Mouse (Mus musculus) myocyte (in vitro differentiated cells): ENCODE results near the gene D6Ertd527e. TPM values are rescaled to one million over a fixed set of nuclear protein-coding genes. Genes with fewer than 3 reads are reported as not detected.

Experiments used
- H3K27me3 ChIP-seq: one replicate; pipeline ENCODE4 v1.6.1; 2011; ENCODE audit not compliant: control insufficient read depth, insufficient read depth, insufficient read length
- H3K36me3 ChIP-seq: one replicate; pipeline ENCODE4 v1.6.1; 2011; ENCODE audit not compliant: control insufficient read depth, insufficient read depth
- H3K4me2 ChIP-seq: one replicate; pipeline ENCODE4 v1.6.1; 2011; ENCODE audit warnings: low read depth, control low read depth
- H3K4me3 ChIP-seq: one replicate; pipeline ENCODE4 v1.5.1; 2011; ENCODE audit warnings: mild to moderate bottlenecking, control low read depth, moderate library complexity
- H3K79me2 ChIP-seq: one replicate; pipeline ENCODE4 v1.6.1; 2011; ENCODE audit not compliant: control insufficient read depth, insufficient read depth
- H3ac ChIP-seq: one replicate; pipeline ENCODE4 v1.6.1; 2011; ENCODE audit not compliant: control insufficient read depth, insufficient read length
- CEBPB ChIP-seq: IDR thresholded peaks from 2 replicates; pipeline ENCODE4 v1.6.1; 2011; ENCODE audit warnings: mild to moderate bottlenecking, moderate library complexity; ENCODE audit not compliant: poor library complexity, insufficient read depth, severe bottlenecking
- E2F4 ChIP-seq: IDR thresholded peaks from one replicate; pipeline ENCODE4 v1.6.1; 2011; ENCODE audit warnings: mild to moderate bottlenecking, control low read depth, moderate library complexity; ENCODE audit not compliant: insufficient read depth
- MAX ChIP-seq: IDR thresholded peaks from one replicate; pipeline ENCODE4 v1.6.1; 2011; ENCODE audit warnings: low read depth, mild to moderate bottlenecking, control low read depth
- MYOD1 ChIP-seq, 3 experiments: IDR thresholded peaks; one replicate each; pipeline ENCODE4 v1.6.1; 2011; ENCODE audit warnings: control low read depth in 2 of 3, low read depth in 2 of 3, mild to moderate bottlenecking in 2 of 3, moderate library complexity in 1 of 3; ENCODE audit not compliant: insufficient read length in 2 of 3, control insufficient read depth in 1 of 3
- MYOG ChIP-seq, 3 experiments: IDR thresholded peaks; one replicate each; pipeline ENCODE4 v1.6.1; 2011; ENCODE audit warnings: control low read depth in 2 of 3, low read depth in 2 of 3, mild to moderate bottlenecking in 2 of 3; ENCODE audit not compliant: insufficient read length in 2 of 3, control insufficient read depth in 1 of 3, insufficient read depth in 1 of 3
- POLR2A ChIP-seq: IDR thresholded peaks from one replicate; pipeline ENCODE4 v1.6.1; 2011; ENCODE audit warnings: low read depth, mild to moderate bottlenecking, control low read depth, moderate library complexity; ENCODE audit not compliant: insufficient read length
- POLR2AphosphoS2 ChIP-seq: IDR thresholded peaks from one replicate; pipeline ENCODE4 v1.6.1; 2011; ENCODE audit warnings: low read depth, control low read depth; ENCODE audit not compliant: insufficient read length
- REST ChIP-seq: IDR thresholded peaks from one replicate; pipeline ENCODE4 v1.6.1; 2011; ENCODE audit warnings: mild to moderate bottlenecking, control low read depth, moderate library complexity; ENCODE audit not compliant: insufficient read depth, insufficient read length
- SRF ChIP-seq: IDR thresholded peaks from one replicate; pipeline ENCODE4 v1.6.1; 2011; ENCODE audit warnings: low read depth; ENCODE audit not compliant: control insufficient read depth, insufficient read length
- TCF12 ChIP-seq: IDR thresholded peaks from one replicate; pipeline ENCODE4 v1.6.1; 2011; ENCODE audit warnings: mild to moderate bottlenecking, control low read depth; ENCODE audit not compliant: poor library complexity, insufficient read depth, severe bottlenecking
- TCF3 ChIP-seq: IDR thresholded peaks from one replicate; pipeline ENCODE4 v1.6.1; 2011; ENCODE audit warnings: low read depth, control low read depth; ENCODE audit not compliant: insufficient read length
- USF1 ChIP-seq: IDR thresholded peaks from one replicate; pipeline ENCODE4 v1.6.1; 2011; ENCODE audit warnings: low read depth, mild to moderate bottlenecking, control low read depth, moderate library complexity
- polyA plus RNA-seq: library from polyadenylated mRNA; unstranded; fragments of >200 nt; fragmentation: generic; extraction: Trizol; gene quantifications from one replicate; pipeline ENCODE4 v1.2.1, GENCODE M21; 2012; ENCODE audit warnings: missing spikeins

Gene D6Ertd527e
- polyA plus RNA-seq, 1 experiment = 0.11 TPM

- Histone ChIP-seq H3ac (no peak overlapping the region), H3K27me3 (no peaks in the 10 kb centered on the region), H3K4me3 (no peak overlapping the region), H3K36me3 (no peaks in the 10 kb centered on the region), H3K4me2 (no peak overlapping the region), H3K79me2 (no peaks in the 10 kb centered on the region)
- no peak for TF ChIP-seq CEBPB
- TF ChIP-seq TCF12 = no peak
- TF ChIP-seq POLR2A = no peak
- TF ChIP-seq MAX = no peak
- TF ChIP-seq POLR2AphosphoS2 = no peak
- TF ChIP-seq SRF = no peak
- no peak for TF ChIP-seq USF1
- no peak for TF ChIP-seq TCF3
Observed at GRCm38 (mm10) chr6:87099671-87100296, 4.8 kb upstream of the D6Ertd527e start.

GRCm38 (mm10) chr6:87100297-87101020 lies 4.1 kb upstream of the D6Ertd527e start:
- TF ChIP-seq POLR2AphosphoS2 = no peak
- no peak for TF ChIP-seq TCF12
- Histone ChIP-seq H3K27me3 (no peaks in the 10 kb centered on the region), H3K36me3 (no peaks in the 10 kb centered on the region), H3ac (no peak overlapping the region), H3K79me2 (no peaks in the 10 kb centered on the region), H3K4me2 (no peak overlapping the region), H3K4me3 (no peak overlapping the region)

GRCm38 (mm10) chr6:87101281-87101954 lies 3.1 kb upstream of the D6Ertd527e start:
- Histone ChIP-seq H3K27me3 (no peaks in the 10 kb centered on the region), H3K79me2 (no peaks in the 10 kb centered on the region), H3K4me2 (peak overlapping the region; percentile 86), H3K36me3 (no peaks in the 10 kb centered on the region), H3K4me3 (no peak overlapping the region), H3ac (no peak overlapping the region)
- no peak for TF ChIP-seq POLR2AphosphoS2
- TF ChIP-seq MAX = no peak
- no peak for TF ChIP-seq MYOG (IDR thresholded peaks at IDR 0.05; ENCODE audit: control insufficient read depth in 1 of 3, insufficient read depth in 1 of 3, insufficient read length in 2 of 3, low read depth in 2 of 3)
- no peak for TF ChIP-seq REST
- TF ChIP-seq SRF = no peak
- TF ChIP-seq TCF3 = no peak
- no peak for TF ChIP-seq MYOD1 (IDR thresholded peaks at IDR 0.05; ENCODE audit: control insufficient read depth in 1 of 3, insufficient read length in 2 of 3, low read depth in 2 of 3)
- TF ChIP-seq USF1 = no peak
- TF ChIP-seq E2F4 = no peak
- no peak for TF ChIP-seq TCF12
- TF ChIP-seq CEBPB = no peak
- TF ChIP-seq POLR2A = no peak

GRCm38 (mm10) chr6:87101955-87102353 lies 2.6 kb upstream of the D6Ertd527e start:
- Histone ChIP-seq H3ac (no peak overlapping the region), H3K4me3 (no peak overlapping the region), H3K79me2 (no peaks in the 10 kb centered on the region), H3K4me2 (peak overlapping the region; percentile 21), H3K27me3 (no peaks in the 10 kb centered on the region), H3K36me3 (no peaks in the 10 kb centered on the region)
- TF ChIP-seq MYOD1 (IDR thresholded peaks at IDR 0.05; ENCODE audit: control insufficient read depth in 1 of 3, insufficient read length in 2 of 3, low read depth in 2 of 3) = no peak

- no peak overlapping the region for H3K4me3 ChIP-seq
- TF ChIP-seq REST (no peak), MYOD1 (IDR thresholded peaks at IDR 0.05; ENCODE audit: control insufficient read depth in 1 of 3, insufficient read length in 2 of 3, low read depth in 2 of 3) (no peak), TCF3 (no peak), MYOG (IDR thresholded peaks at IDR 0.05; ENCODE audit: control insufficient read depth in 1 of 3, insufficient read depth in 1 of 3, insufficient read length in 2 of 3, low read depth in 2 of 3) (no peak), MAX (no peak), SRF (no peak), CEBPB (no peak), E2F4 (no peak), POLR2AphosphoS2 (no peak), TCF12 (no peak), POLR2A (no peak), USF1 (no peak)
- H3K79me2 ChIP-seq = no peaks in the 10 kb centered on the region
- no peaks in the 10 kb centered on the region for H3K36me3 ChIP-seq
- H3ac ChIP-seq = no peak overlapping the region
- H3K4me2 ChIP-seq = no peak overlapping the region
- no peaks in the 10 kb centered on the region for H3K27me3 ChIP-seq
Observed at GRCm38 (mm10) chr6:87102421-87102911, 2.1 kb upstream of the D6Ertd527e start.
